Mouse (Mus musculus) kidney, adult 2 months (tissue): ENCODE results near the gene Gna12.

ENCODE experiments used
- CTCF ChIP-seq: fragments of 200-500 bp; conservative IDR thresholded peaks from 2 replicates; pipeline ENCODE4 v1.5.1; 2011; ENCODE audit warnings: low read depth, mild to moderate bottlenecking, control low read depth, low read length, moderate library complexity, mixed read lengths; ENCODE audit not compliant: insufficient read depth, insufficient read length
- POLR2A ChIP-seq: fragments of 200-500 bp; IDR thresholded peaks from one replicate; pipeline ENCODE4 v1.6.1; 2011; ENCODE audit warnings: low read depth, low read length, control low read depth

DNA sequence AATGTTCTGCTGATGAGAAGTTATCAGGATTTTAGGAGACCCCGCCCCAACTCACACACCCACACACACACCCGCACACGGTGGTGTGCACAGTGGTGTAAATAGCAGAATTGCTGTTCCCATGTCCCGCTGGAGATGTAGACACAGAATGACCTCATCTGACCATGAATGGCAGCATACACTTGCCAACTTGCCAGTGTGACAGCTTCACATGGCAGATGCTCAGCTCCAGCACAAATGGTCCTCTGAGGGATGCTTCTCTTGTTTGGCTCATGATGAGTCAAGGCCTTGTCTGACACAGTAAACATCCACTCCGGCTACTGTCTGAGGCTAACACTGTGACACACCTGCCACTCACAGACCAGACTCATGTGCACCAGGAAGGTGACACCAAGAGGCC, 61.9 kb downstream of the Gna12 start:
- TF ChIP-seq CTCF (no peak), POLR2A (no peak)
